Mouse (Mus musculus) cerebellum, adult 2 months (tissue): Measurements from ENCODE around the gene Rarres1. TPM values are rescaled to one million over a fixed set of nuclear protein-coding genes. Genes with fewer than 3 reads are reported as not detected.

Experiments
- DNase-seq, 2 experiments: peaks; one replicate each; pipeline ENCODE4 v3.0.0; 2021
- H3K27ac ChIP-seq: fragments of 200-500 bp; 2 replicates; pipeline ENCODE4 v1.5.1; 2012; ENCODE audit warnings: low read length, control low read depth, inconsistent platforms; ENCODE audit not compliant: insufficient read depth
- H3K27me3 ChIP-seq: fragments of 200-500 bp; 2 replicates; pipeline ENCODE4 v1.6.1; 2012; ENCODE audit warnings: inconsistent platforms, mild to moderate bottlenecking, low read length, moderate library complexity; ENCODE audit not compliant: control insufficient read depth, insufficient read depth
- H3K4me1 ChIP-seq: fragments of 200-500 bp; 2 replicates; pipeline ENCODE4 v1.6.1; 2011; ENCODE audit warnings: low read length; ENCODE audit not compliant: control insufficient read depth, insufficient read depth
- H3K4me3 ChIP-seq: fragments of 200-500 bp; replicated peaks from 2 replicates; pipeline ENCODE3; 2011; ENCODE audit warnings: mild to moderate bottlenecking, low read depth, low read length, control low read depth; ENCODE audit not compliant: insufficient read depth
- CTCF ChIP-seq: fragments of 200-500 bp; IDR thresholded peaks from 2 replicates; pipeline ENCODE4 v1.5.1; 2011; ENCODE audit warnings: low read depth, mild to moderate bottlenecking, control low read depth, low read length, moderate library complexity, borderline replicate concordance; ENCODE audit not compliant: insufficient read depth
- POLR2A ChIP-seq: fragments of 200-500 bp; IDR thresholded peaks from 2 replicates; pipeline ENCODE4 v1.6.1; 2011; ENCODE audit warnings: low read length, control low read depth, borderline replicate concordance; ENCODE audit not compliant: insufficient read depth
- whole genome bisulfite sequencing: fragments of 180-500 bp; shearing (Covaris S2); methylation state at CpG from one replicate; pipeline ENCODE4 v1.1.7; 2018; 5-methylcytosine and 5-hydroxymethylcytosine counted together
- polyA plus RNA-seq: library from polyadenylated mRNA; depleted of rRNA; stranded (reverse); fragments of >200 nt; gene quantifications from 2 replicates; pipeline ENCODE4 v1.2.3, GENCODE M21; 2012

The Rarres1 gene
- polyA plus RNA-seq, 1 experiment, result 2.2 TPM

DNA sequence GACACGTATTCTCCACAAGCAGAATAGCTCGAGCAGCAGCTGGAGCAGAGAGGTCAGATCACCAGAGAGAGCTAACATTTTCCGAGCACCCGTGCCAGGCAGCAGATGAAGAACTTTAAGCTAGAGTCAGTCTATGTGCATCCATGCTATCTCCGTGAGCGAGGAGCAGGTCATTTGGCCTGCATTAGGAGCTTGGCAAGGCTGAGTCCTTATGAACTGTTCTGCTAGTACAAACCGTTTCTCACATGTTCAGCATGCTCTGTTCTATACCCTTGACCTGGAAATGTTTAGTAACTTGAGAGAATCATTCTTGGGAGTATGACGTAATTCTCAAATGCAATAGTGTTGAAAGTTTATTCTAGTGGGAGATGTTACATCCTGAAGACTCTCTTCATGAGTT lies 28.3 kb upstream of the Rarres1 start:
- DNase-seq, result no peak
- Histone ChIP-seq H3K4me3 (no peak overlapping the region), H3K27ac (no peak overlapping the region), H3K27me3 (no peaks in the 10 kb centered on the region), H3K4me1 (no peaks in the 10 kb centered on the region)
- TF ChIP-seq POLR2A (no peak), CTCF (no peak)
- WGBS, result 73% methylated on average over 8 of the region's 8 CpGs

- DNase-seq, result no peak
- no peak for TF ChIP-seq CTCF
- TF ChIP-seq POLR2A, result no peak
- Histone ChIP-seq H3K27me3 (no peaks in the 10 kb centered on the region; the same call in 1 of the 2 replicates), H3K4me1 (no peaks in the 10 kb centered on the region), H3K4me3 (no peak overlapping the region), H3K27ac (no peak overlapping the region)
- WGBS, result 84% methylated on average over 6 of the region's 6 CpGs
Measured at GRCm38 (mm10) chr3:67524768-67525167, 9.4 kb upstream of the Rarres1 start.

GRCm38 (mm10) chr3:67522709-67523108 lies 7.4 kb upstream of the Rarres1 start:
- no peak for DNase-seq
- H3K27me3 ChIP-seq, result no peaks in the 10 kb centered on the region; the same call in 1 of the 2 replicates
- no peaks in the 10 kb centered on the region for H3K4me1 ChIP-seq
- no peak overlapping the region for H3K27ac ChIP-seq
- WGBS, result 88% methylated on average over 8 of the region's 8 CpGs
- no peak for TF ChIP-seq CTCF
- no peak for TF ChIP-seq POLR2A
- no peak overlapping the region for H3K4me3 ChIP-seq

DNA sequence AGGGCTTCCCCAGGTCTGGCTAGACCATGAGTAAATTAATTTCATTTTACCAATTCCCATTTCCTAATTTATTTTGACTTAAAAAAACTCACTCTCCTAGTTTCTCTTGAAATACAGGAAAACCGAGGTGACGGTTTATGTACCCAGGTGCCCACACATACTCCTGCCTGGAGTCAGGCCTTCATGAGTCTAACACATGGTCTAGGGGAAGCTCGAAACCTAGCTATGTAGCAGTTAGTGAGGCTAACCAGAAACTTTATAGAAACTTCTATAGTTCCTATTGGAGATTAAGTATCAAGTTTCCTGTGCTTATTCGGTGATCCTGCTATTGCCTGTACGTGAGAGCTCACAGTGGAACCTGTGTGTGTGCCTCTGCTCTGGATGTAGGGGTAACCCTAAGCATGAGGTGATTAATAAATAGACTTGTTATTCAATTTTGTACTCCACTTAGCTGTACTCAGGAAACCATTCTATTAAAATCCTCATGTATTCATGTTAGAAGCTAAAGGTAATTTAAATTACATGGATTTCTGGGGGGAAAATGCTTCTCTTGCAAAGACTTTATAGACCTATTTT lies 5.3 kb upstream of the Rarres1 start:
- H3K27me3 ChIP-seq, result peaks cover under 1% of the 10 kb centered on the region; the same call in 1 of the 2 replicates
- TF ChIP-seq CTCF, result no peak
- TF ChIP-seq POLR2A, result no peak
- 94% methylated on average over 5 of the region's 5 CpGs for WGBS
- H3K4me3 ChIP-seq, result no peak overlapping the region
- no peak for DNase-seq
- no peak overlapping the region for H3K27ac ChIP-seq
- H3K4me1 ChIP-seq, result no peaks in the 10 kb centered on the region

DNA sequence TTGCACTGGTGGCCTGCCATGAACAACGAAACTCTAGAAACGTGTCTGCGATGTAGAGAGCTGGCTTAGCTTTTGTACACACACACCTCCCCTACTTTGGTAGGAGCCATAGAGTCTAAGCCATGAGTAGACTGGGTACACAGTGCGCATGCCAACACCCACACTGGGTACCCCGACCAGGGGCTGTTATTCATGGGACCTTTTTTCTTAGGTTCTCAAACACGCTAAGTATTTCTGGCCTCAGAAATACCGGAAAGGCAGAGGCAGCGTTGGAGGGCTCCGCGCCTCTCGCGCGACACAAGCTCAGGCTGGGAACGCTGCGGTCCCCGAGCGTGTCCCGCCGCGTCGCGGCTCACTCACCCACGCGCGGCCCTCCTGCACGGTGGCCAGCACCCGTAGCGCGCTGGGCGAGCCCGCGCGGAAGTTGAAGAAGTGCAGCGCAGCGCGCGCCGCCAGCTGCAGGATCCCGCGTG lies 486 bp downstream of the Rarres1 start:
- TF ChIP-seq POLR2A, result no peak
- TF ChIP-seq CTCF, result no peak
- peaks cover 1% of the 10 kb centered on the region; the same call in 1 of the 2 replicates for H3K27me3 ChIP-seq
- 4% methylated on average over 40 of the region's 40 CpGs for WGBS
- DNase-seq, result peak in 1 of 2 experiments; percentile 13
- no peaks in the 10 kb centered on the region for H3K4me1 ChIP-seq
- H3K27ac ChIP-seq, result no peak overlapping the region
- H3K4me3 ChIP-seq, result peak overlapping the region; percentile 36

DNA sequence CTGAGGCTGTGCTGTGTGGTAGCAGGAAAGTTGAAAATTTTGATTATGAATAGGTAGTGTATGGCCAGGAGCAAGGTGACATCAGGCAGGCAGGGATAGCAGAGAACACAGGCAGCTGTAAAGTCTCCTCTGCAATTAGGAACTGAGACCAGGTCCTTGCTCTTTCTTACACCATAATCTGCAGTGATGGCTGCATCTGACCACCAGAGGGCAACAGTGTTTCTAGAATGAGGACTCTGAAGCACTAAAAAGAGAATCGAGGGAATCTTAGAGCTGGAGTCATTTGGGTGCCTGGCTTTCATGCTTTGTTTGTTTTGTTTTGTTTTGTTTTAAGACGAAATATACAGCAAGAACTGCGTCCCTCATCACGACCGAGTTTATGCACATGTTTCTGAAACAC lies 2.5 kb downstream of the Rarres1 start:
- H3K4me3 ChIP-seq, result no peak overlapping the region
- no peaks in the 10 kb centered on the region for H3K4me1 ChIP-seq
- no peak overlapping the region for H3K27ac ChIP-seq
- TF ChIP-seq CTCF (peak; percentile 68; the same call in 1 of the 2 replicates), POLR2A (no peak)
- WGBS, result 2% methylated on average over 5 of the region's 5 CpGs
- H3K27me3 ChIP-seq, result peaks cover 1% of the 10 kb centered on the region; the same call in 1 of the 2 replicates
- peak; percentile 59 to 72 for DNase-seq

DNA sequence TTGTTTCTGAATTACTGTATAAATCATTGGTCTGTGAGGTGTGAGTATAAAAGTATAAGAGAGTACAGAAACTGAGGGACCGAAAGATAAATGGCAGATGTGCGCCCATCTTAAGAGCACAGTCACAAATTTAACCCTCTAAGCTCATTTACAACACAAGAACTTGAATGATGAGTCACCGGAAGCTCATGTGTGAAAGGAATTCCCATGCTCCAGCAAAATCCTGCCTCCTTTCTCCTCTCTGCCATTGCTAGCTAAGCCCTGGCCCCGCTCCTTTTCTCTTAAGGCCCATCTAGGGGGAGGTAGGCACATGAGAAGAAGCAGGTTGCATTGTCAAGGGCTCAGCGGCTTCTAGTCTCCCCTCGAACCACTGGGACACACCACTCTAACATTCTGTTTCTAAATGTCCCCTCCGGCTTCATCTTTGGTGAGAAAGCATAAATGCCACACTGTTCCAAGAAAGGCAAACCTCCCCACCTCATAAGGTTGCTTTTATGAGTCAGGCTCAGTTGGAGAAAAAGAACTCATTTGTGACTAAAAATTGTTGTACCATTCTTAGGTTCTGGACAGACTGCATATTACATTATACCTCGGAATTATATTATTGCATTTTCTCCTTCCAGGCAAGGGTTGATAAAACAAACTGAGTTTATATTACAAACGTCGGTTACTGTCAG lies 7.0 kb downstream of the Rarres1 start:
- Histone ChIP-seq H3K27me3 (no peaks in the 10 kb centered on the region), H3K27ac (no peak overlapping the region), H3K4me1 (no peaks in the 10 kb centered on the region), H3K4me3 (no peak overlapping the region)
- TF ChIP-seq CTCF, result no peak
- no peak for TF ChIP-seq POLR2A
- 87% methylated on average over 10 of the region's 10 CpGs for WGBS
- no peak for DNase-seq

DNA sequence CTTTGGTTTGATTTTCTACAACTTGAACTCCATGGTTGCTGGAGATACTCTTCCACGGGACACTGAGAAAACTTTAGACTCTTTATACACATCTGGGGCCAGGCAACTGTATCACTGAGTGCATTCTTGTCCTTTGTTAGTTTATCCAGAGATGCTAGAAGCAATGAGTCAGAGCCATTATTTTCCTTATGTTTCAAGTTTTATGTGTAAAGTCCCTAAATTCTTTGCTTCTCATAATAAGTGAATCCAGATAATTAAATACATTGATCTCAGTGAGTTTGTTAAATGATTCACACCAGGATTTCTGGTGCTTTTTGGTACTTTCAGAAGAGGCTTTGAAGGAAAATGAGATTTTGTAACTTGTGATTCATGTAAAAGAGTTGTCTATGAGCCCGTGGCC lies 10.0 kb downstream of the Rarres1 start:
- WGBS, result 87% methylated on average over 2 of the region's 2 CpGs

More for the DNA sequence above, 10.0 kb downstream of the Rarres1 start:
- Histone ChIP-seq H3K4me1 (no peaks in the 10 kb centered on the region), H3K27me3 (no peaks in the 10 kb centered on the region), H3K27ac (no peak overlapping the region), H3K4me3 (no peak overlapping the region)
- DNase-seq, result no peak
- TF ChIP-seq POLR2A, result no peak
- TF ChIP-seq CTCF, result no peak
